Mouse (Mus musculus): Measurements from ENCODE around the gene Hbs1l. TPM values are rescaled to one million over a fixed set of nuclear protein-coding genes. Genes with fewer than 3 reads are reported as not detected.

The Hbs1l gene
- polyA plus RNA-seq (2015; fragmentation: Nextera tagmentation; extraction: Ambion mirVana): 75.4 and 88.1 TPM in 2 replicates

- no peaks in the 10 kb centered on the region for H3K9me3 ChIP-seq
- H3K4me1 ChIP-seq: peaks cover 12% of the 10 kb centered on the region
- under 1% methylated on average over 80 of the region's 81 CpGs for WGBS
- H3K9ac ChIP-seq: peak within 1 kb of the TSS; percentile 91
- peak within 1 kb of the TSS; percentile 66 for H3K4me2 ChIP-seq
- peaks cover 3% of the 10 kb centered on the region; the same call in 1 of the 2 replicates for H3K36me3 ChIP-seq
- peak within 1 kb of the TSS; percentile 97 for H3K4me3 ChIP-seq (replicated peaks)
- H3K27me3 ChIP-seq (replicated peaks): no peaks in the 10 kb centered on the region
- peak within 1 kb of the TSS; percentile 80 for H3K27ac ChIP-seq
- peak; percentile 98 for ATAC-seq (ENCODE audit: insufficient read depth, low FRiP score, low read depth)
Measured at GRCm38 (mm10) chr10:21295759-21296621, at the start of gene Hbs1l. Hbs1l (plus strand) TSS chr10:21295979.

GRCm38 (mm10) chr10:21248556-21248955 lies 47.2 kb upstream of the Hbs1l start:
- WGBS: 73% methylated on average over 4 of the region's 4 CpGs

GRCm38 (mm10) chr10:21251881-21252534 lies 43.8 kb upstream of the Hbs1l start:
- Histone ChIP-seq H3K4me2 (no peak overlapping the region), H3K9ac (no peak overlapping the region), H3K27me3 (replicated peaks) (no peaks in the 10 kb centered on the region), H3K4me3 (replicated peaks) (no peak overlapping the region), H3K9me3 (no peaks in the 10 kb centered on the region), H3K4me1 (no peaks in the 10 kb centered on the region), H3K36me3 (no peaks in the 10 kb centered on the region), H3K27ac (no peak overlapping the region)
- 58% methylated on average over 15 of the region's 15 CpGs for WGBS
- ATAC-seq (ENCODE audit: insufficient read depth, low FRiP score, low read depth): no peak

More at GRCm38 (mm10) chr10:21248556-21248955, 47.2 kb upstream of the Hbs1l start:
- H3K4me3 ChIP-seq (replicated peaks): no peak overlapping the region
- no peak overlapping the region for H3K4me2 ChIP-seq
- ATAC-seq (ENCODE audit: insufficient read depth, low FRiP score, low read depth): no peak
- H3K9ac ChIP-seq: no peak overlapping the region
- H3K27ac ChIP-seq: no peak overlapping the region
- no peaks in the 10 kb centered on the region for H3K36me3 ChIP-seq
- H3K9me3 ChIP-seq: no peaks in the 10 kb centered on the region
- no peaks in the 10 kb centered on the region for H3K4me1 ChIP-seq
- no peaks in the 10 kb centered on the region for H3K27me3 ChIP-seq (replicated peaks)

- WGBS: 83% methylated on average over 4 of the region's 4 CpGs
- no peak overlapping the region for H3K27ac ChIP-seq
- no peak overlapping the region for H3K4me2 ChIP-seq
- no peaks in the 10 kb centered on the region for H3K36me3 ChIP-seq
- H3K9ac ChIP-seq: no peak overlapping the region
- no peaks in the 10 kb centered on the region for H3K27me3 ChIP-seq (replicated peaks)
- no peaks in the 10 kb centered on the region for H3K9me3 ChIP-seq
- no peak overlapping the region for H3K4me3 ChIP-seq (replicated peaks)
- ATAC-seq (ENCODE audit: insufficient read depth, low FRiP score, low read depth): no peak
- H3K4me1 ChIP-seq: no peaks in the 10 kb centered on the region
Measured at GRCm38 (mm10) chr10:21252800-21253199, 43.0 kb upstream of the Hbs1l start.

GRCm38 (mm10) chr10:21254266-21255140 lies 41.3 kb upstream of the Hbs1l start:
- Histone ChIP-seq H3K4me2 (no peak overlapping the region), H3K9me3 (no peaks in the 10 kb centered on the region), H3K9ac (no peak overlapping the region), H3K36me3 (no peaks in the 10 kb centered on the region), H3K27ac (no peak overlapping the region), H3K4me1 (no peaks in the 10 kb centered on the region), H3K27me3 (replicated peaks) (no peaks in the 10 kb centered on the region), H3K4me3 (replicated peaks) (no peak overlapping the region)
- WGBS: 80% methylated on average over 12 of the region's 12 CpGs
- no peak for ATAC-seq (ENCODE audit: insufficient read depth, low FRiP score, low read depth)

- Histone ChIP-seq H3K36me3 (no peaks in the 10 kb centered on the region), H3K4me2 (no peak overlapping the region), H3K4me3 (replicated peaks) (no peak overlapping the region), H3K27me3 (replicated peaks) (no peaks in the 10 kb centered on the region), H3K27ac (no peak overlapping the region), H3K4me1 (no peaks in the 10 kb centered on the region), H3K9ac (no peak overlapping the region), H3K9me3 (no peaks in the 10 kb centered on the region)
- 71% methylated on average over 5 of the region's 5 CpGs for WGBS
- ATAC-seq (ENCODE audit: insufficient read depth, low FRiP score, low read depth): no peak
Measured at GRCm38 (mm10) chr10:21257244-21257643, 38.5 kb upstream of the Hbs1l start.

- no peak for ATAC-seq (ENCODE audit: insufficient read depth, low FRiP score, low read depth)
- WGBS: 57% methylated on average over 2 of the region's 2 CpGs
- Histone ChIP-seq H3K4me2 (no peak overlapping the region), H3K9me3 (no peaks in the 10 kb centered on the region), H3K27me3 (replicated peaks) (no peaks in the 10 kb centered on the region), H3K4me3 (replicated peaks) (no peak overlapping the region), H3K36me3 (no peaks in the 10 kb centered on the region), H3K27ac (no peak overlapping the region), H3K4me1 (no peaks in the 10 kb centered on the region), H3K9ac (no peak overlapping the region)
Measured at GRCm38 (mm10) chr10:21259649-21260048, 36.1 kb upstream of the Hbs1l start.

GRCm38 (mm10) chr10:21265188-21265587 lies 30.6 kb upstream of the Hbs1l start:
- Histone ChIP-seq H3K9me3 (no peaks in the 10 kb centered on the region), H3K4me3 (replicated peaks) (no peak overlapping the region), H3K36me3 (no peaks in the 10 kb centered on the region), H3K27ac (no peak overlapping the region), H3K4me2 (no peak overlapping the region), H3K4me1 (no peaks in the 10 kb centered on the region), H3K27me3 (replicated peaks) (no peaks in the 10 kb centered on the region), H3K9ac (no peak overlapping the region)
- ATAC-seq (ENCODE audit: insufficient read depth, low FRiP score, low read depth): no peak
- 67% methylated on average over 11 of the region's 11 CpGs for WGBS

GRCm38 (mm10) chr10:21267452-21267851 lies 28.3 kb upstream of the Hbs1l start:
- Histone ChIP-seq H3K4me2 (no peak overlapping the region), H3K36me3 (no peaks in the 10 kb centered on the region), H3K9ac (no peak overlapping the region), H3K4me1 (no peaks in the 10 kb centered on the region), H3K4me3 (replicated peaks) (no peak overlapping the region), H3K9me3 (no peaks in the 10 kb centered on the region), H3K27me3 (replicated peaks) (no peaks in the 10 kb centered on the region), H3K27ac (no peak overlapping the region)
- WGBS: 67% methylated on average over 2 of the region's 2 CpGs
- no peak for ATAC-seq (ENCODE audit: insufficient read depth, low FRiP score, low read depth)

- no peaks in the 10 kb centered on the region for H3K27me3 ChIP-seq (replicated peaks)
- WGBS: 65% methylated on average over 6 of the region's 6 CpGs
- no peak overlapping the region for H3K4me3 ChIP-seq (replicated peaks)
- no peak overlapping the region for H3K4me2 ChIP-seq
- ATAC-seq (ENCODE audit: insufficient read depth, low FRiP score, low read depth): peak; percentile 95
- H3K36me3 ChIP-seq: no peaks in the 10 kb centered on the region
- H3K9ac ChIP-seq: no peak overlapping the region
- no peaks in the 10 kb centered on the region for H3K9me3 ChIP-seq
- no peak overlapping the region for H3K27ac ChIP-seq
- H3K4me1 ChIP-seq: no peaks in the 10 kb centered on the region
Measured at GRCm38 (mm10) chr10:21268786-21269410, 26.9 kb upstream of the Hbs1l start.

- Histone ChIP-seq H3K4me1 (no peaks in the 10 kb centered on the region), H3K4me3 (replicated peaks) (no peak overlapping the region), H3K4me2 (no peak overlapping the region), H3K36me3 (no peaks in the 10 kb centered on the region), H3K9me3 (no peaks in the 10 kb centered on the region), H3K9ac (no peak overlapping the region), H3K27me3 (replicated peaks) (no peaks in the 10 kb centered on the region), H3K27ac (no peak overlapping the region)
- no peak for ATAC-seq (ENCODE audit: insufficient read depth, low FRiP score, low read depth)
- 82% methylated on average over 2 of the region's 2 CpGs for WGBS
Measured at GRCm38 (mm10) chr10:21269920-21270319, 25.9 kb upstream of the Hbs1l start.
